Mouse (Mus musculus) urinary bladder, postnatal 14 days (tissue): ENCODE measurements around the gene Nemp1.
"Not testable (repeated sequence)": the region's sequence is repeated elsewhere in the genome, so short reads cannot be mapped to it uniquely, and the experiment has no call there.

Experiments used
- DNase-seq: peaks from one replicate; pipeline ENCODE4 v3.0.0; 2021; ENCODE audit warnings: low spot score

Gene Nemp1

GRCm38 (mm10) chr10:127645791-127646190 is 20.9 kb upstream of the Nemp1 start:
- no peak for DNase-seq

- no peak for DNase-seq
Measured at GRCm38 (mm10) chr10:127652906-127653638, 13.6 kb upstream of the Nemp1 start.

GRCm38 (mm10) chr10:127654970-127655579 is 11.6 kb upstream of the Nemp1 start:
- DNase-seq = no peak

DNA sequence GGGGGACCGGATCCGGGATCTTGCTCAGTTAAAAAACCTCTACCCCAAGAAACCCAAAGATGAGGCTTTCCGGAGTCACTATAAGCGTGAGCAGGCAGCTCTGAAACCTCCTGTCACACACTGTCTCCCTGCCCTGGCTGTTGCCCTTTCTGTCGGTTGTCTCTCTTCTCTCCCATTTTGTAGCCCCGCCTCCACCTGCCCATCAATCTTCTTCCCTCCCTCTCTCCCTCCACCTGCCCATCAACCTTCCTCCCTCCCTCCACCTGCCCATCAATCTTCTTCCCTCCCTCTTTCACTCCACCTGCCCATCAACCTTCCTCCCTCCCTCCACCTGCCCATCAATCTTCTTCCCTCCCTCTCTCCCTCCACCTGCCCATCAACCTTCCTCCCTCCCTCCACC is 9.1 kb upstream of the Nemp1 start:
- DNase-seq = not testable (repeated sequence)

GRCm38 (mm10) chr10:127658076-127658475 is 8.6 kb upstream of the Nemp1 start:
- no peak for DNase-seq

DNA sequence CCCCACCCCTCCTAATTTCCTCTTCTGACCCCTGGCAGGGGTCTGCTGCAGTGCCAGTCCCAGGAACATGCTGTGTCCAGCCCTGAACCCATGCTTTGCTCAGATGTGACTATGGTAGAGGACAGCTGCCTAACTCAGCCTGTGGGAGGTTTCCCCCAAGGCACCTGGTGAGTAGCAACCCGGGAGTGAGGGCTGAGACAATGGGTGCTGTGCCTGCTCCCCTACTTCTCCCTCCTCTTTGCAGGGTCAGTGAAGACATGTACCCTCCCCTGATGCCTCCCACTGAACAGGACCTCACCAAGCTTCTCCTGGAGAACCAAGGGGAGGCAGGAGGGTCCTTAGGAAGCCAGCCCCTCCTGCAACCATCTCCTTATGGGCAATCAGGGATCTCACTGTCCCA is 7.2 kb upstream of the Nemp1 start:
- DNase-seq = no peak

DNA sequence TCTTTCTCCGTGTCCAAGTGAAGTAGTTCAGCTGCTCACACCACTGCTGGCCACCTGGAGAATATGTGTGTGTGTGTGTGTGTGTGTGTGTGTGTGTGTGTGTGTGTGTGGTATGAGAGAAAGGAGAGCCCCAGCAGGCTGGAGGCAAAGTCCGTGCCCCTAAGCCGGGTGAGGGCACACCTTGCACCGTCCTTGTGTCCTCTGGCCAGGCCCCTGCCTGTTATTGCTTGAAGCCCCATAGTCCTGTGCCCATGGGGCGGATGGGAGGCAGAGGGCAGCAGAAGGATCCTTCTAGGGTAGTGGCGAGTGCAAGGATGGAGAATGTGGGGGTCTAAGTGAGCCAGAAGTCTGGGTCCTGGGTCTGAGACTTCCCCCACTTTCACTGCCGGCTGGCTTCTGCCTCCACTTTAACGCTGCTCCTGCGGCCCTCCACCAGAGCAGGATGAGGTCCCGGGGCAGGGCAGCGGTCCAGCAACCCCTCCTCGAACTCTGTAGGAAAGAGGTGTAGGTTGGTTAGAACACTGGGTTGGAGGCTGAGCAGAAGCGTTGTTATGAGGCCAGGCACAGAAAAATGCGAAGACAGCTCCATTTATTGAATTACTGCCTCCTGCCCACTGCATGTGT is 5.3 kb upstream of the Nemp1 start:
- no peak for DNase-seq

DNA sequence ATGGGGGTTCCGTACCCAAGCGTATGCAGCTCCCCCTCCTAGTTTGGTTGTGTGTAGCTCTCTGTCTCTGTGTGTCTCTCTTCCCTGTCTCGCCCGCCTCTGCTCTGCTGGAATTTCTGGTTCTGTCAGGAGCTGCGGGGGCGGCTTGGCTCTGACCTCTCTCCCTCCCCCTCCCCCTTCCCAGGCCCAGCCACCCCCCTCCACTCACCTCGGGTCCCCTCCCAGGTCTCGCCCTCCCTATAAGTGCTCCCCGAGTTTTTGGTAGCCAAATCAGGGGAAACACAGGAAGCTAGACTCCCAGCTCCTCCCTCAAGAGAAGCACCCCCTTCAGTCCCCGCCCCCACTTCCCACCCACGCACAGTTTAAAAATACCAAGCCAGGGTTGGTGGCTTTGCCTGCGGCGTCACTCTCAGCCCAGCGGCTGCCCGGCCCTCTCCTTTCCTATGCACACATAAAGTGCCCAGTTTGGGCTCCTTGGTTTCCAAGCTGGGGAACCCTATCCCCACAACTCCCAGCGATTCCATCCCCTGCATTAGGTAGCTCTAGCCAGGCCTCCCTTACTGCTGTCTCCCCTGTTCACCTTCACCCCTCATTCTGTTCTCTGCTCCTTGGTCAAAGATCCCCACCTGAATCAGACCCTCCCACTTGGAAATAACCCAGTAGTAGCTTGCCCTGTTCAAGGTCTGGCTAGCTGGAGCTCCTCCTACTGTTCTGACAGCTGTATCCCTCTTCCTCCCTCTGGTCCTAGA is 4.6 kb upstream of the Nemp1 start:
- peak; percentile 79 for DNase-seq

- peak; percentile 42 for DNase-seq
Measured at GRCm38 (mm10) chr10:127662666-127663253, 3.9 kb upstream of the Nemp1 start.

DNA sequence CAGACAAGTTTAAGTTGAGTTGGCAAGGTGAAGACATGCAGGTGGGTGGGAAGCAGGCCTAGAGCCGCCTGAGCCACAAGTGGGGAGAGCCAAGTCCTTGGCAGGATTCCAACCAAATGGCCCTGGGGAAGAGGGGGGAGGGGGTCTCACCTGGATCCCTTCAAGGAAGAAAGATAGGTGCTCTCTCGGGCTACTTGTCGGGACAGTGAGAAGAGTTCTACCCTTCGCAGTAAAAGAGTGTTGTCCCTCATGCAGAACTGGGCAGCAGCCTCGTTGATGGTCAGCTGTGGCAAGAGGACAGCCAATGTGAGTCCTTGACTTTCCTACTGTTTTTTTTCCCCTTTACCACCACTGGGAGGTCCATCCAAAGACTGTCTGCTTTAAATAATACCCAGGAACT is 3.1 kb upstream of the Nemp1 start:
- no peak for DNase-seq

GRCm38 (mm10) chr10:127664166-127664565 is 2.5 kb upstream of the Nemp1 start:
- DNase-seq = no peak

DNA sequence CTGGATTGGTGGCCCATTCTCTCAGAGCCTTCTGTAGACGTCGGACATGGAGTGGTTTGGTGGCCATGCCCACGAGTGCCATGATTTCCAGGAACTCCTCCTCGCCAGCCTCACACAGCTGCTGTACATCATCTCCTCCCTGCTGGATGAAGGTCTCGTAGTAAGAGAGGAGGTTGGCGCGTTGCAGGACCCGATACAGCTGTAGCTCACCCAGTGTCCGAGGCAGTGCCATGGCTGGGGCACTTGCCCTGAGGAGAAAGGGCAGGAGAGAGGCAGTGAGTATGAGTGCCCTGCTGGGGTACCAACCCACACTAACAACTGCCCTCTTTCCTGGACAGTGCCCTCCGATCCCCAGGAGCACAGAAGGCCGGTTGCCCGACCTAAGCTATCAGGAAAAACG is 1.8 kb upstream of the Nemp1 start:
- no peak for DNase-seq

GRCm38 (mm10) chr10:127665366-127666181 is 1.1 kb upstream of the Nemp1 start:
- no peak for DNase-seq

GRCm38 (mm10) chr10:127667269-127668092 is 780 bp downstream of the Nemp1 start:
- peak; percentile 93 for DNase-seq

DNA sequence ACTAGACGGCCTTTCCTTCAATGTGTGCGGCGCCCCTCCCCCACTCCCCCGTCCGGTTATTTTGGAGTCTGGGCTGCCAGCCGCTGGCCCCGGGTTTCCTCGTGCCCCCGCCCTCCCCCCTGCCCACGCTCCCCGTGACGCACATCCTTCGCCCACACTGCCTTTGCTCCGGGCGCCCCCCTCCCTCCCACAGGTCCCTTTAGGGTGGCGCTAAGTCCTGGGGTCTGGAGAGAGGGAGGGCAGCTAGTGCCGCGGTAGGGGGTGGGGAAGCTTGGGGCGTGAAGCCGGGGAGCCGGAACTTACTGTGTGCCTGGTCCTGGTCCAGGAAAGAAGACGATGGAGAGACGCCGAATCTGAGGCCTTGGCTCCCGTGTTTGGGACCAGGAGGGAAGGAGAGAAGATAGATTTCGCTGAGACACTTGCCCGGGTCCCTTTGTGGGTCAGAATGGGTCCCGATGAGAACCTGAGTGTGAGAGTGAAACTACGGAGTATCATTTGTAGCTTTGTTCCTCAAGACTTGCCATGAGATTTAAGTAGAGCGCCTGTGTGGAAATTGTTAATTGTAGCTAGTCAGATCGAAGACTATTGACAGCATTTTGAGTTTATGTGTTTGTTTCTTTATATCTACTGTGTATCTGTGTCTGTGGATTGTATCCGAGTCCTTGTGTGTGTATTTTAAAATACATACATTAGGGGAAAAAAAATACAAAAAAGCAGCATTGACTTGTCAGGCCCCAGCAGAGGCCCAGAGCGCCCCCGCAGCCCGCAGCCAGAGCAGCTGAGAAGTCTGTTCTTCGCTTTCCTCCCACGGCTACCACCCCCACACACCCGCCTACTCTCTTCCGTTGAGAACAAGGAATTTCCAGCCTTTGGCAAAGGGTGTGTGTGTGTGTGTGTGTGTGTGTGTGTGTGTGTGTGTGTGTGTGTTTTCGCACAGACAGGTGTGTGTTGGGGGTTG is 1.7 kb downstream of the Nemp1 start, which contains the start of gene Nab2:
TSS of gene Nab2 (minus strand) at position 476 of the 958 bp plus-strand sequence.
- peak; percentile 80 for DNase-seq

- DNase-seq = peak; percentile 40
Measured at GRCm38 (mm10) chr10:127669170-127669569, 2.5 kb downstream of the Nemp1 start.

DNA sequence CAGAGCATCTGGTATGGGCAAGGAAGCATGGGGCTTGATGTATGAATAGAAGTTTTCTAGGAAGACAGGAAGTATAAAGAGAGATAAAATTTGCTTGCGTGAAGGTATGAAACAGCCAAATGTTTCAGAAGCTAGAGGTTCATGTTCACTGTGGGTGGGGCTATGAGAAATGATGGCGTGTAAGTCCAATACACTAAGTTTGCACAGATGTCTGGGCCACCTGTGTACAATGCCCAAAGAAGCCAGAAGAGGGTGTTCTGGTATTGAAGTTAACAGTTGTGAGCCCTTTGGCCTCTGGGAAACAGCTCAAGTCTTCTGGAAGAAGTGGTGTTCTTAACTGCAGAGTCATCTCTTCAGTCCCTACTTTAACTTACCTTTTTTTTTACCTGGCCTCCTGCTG is 3.5 kb downstream of the Nemp1 start:
- DNase-seq = no peak

DNA sequence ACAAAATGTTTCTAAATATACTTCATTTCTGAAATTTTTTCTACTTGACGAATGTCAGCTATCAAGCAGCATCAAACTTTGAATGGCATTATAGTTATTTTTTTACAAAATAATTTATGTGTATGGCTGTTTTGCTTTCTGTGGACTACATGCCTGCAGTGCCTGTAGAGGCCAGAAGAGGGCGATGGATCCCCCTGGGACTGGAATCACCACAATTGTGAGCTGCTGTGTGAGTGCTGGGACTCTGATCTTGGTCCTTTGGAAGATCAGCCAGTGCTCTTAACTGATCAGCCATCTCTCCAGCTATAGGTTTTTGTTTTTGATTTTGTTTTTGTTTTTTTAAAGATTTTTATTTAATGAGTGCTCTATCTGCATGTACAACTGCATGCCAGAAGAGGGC is 4.6 kb downstream of the Nemp1 start:
- no peak for DNase-seq

- no peak for DNase-seq
Measured at GRCm38 (mm10) chr10:127674046-127674655, 7.5 kb downstream of the Nemp1 start.
